Mouse (Mus musculus) heart, postnatal 4 days (tissue): ENCODE measurements around the gene Hbb-y. TPM values are rescaled to one million over a fixed set of nuclear protein-coding genes. Genes with fewer than 3 reads are reported as not detected.
"Not testable (repeated sequence)": the region's sequence is repeated elsewhere in the genome, so short reads cannot be mapped to it uniquely, and the experiment has no call there.

Source experiments
- DNase-seq: peaks from one replicate; pipeline ENCODE4 v3.0.0; 2021
- total RNA-seq, 2 experiments: library from RNA; stranded (reverse); gene quantifications; 2 replicates each; pipeline ENCODE4 v1.2.3; 2021

Gene Hbb-y
- total RNA-seq: under 1 TPM in 1 of 2 experiments, not detected in 1; 0.74 TPM

DNA sequence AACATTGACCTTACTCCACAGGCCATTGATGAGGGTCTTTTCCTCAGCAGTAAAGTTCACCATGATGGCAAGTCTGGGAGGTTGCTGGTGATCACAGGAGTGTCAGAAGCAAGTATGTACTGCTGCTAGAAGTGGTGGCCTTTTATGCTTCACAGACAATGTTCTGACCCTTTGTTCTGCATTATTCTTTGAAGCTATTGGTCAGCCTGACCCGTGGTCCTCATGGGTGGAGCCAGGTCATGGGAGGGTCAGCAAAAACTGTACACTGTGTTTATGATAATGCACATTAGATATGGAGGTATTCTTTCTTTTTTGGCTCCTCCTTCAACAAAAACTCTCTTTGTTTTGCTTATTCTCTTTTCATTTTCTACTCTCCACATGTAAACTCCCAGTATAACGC is at the start of gene Hbb-y:
TSS of gene Hbb-y (minus strand) at position 127 of the 400 bp plus-strand sequence.
- no peak for DNase-seq

GRCm38 (mm10) chr7:103894385-103894784 is 41.4 kb upstream of the Hbb-y start, which contains the start of gene Olfr64:
Olfr64 (minus strand) TSS chr7:103894485.
- DNase-seq: no peak

- DNase-seq: no peak
Measured at GRCm38 (mm10) chr7:103886152-103886551, 33.1 kb upstream of the Hbb-y start, which contains the start of gene Olfr66. Olfr66 (minus strand) TSS chr7:103886252.

GRCm38 (mm10) chr7:103877093-103877492 is 24.1 kb upstream of the Hbb-y start:
- no peak for DNase-seq

GRCm38 (mm10) chr7:103874451-103874850 is 21.4 kb upstream of the Hbb-y start:
- DNase-seq: no peak

DNA sequence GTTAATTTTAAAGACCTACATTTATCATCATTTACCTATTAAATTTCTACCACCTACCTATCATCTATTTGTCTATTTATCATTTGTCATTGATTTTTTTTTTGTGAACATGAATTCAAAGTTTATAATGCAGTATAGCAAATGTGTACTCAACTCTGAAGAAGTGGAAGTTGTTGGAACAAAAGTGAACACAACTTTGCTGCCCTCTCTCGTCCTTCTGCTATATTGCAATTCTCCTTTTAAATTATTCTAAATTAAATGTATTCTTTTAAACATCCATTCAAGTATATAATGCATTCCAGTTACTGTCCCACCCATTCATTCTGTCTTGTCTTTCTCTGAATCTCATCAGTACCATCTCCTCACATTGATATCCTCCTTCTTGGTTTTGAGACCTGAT is 20.0 kb upstream of the Hbb-y start:
- no peak for DNase-seq

DNA sequence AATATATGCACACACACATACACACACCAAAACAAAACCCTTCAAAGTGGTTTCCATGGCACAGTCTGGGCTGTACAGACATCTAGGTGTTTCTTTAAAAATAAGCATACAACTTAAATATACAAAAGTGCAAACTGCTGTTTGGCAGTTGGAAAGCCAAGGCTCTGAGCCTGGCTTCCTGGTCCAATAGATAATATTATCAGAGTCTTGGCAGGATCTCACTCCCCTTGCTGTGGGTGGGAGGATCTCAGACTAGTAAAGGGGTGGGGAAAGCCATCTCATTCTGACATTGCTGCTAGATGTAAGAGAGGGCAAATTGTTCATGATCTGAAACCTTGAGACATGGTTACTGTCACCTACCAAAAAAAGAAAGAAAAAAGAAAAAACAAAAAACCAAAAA is 17.7 kb upstream of the Hbb-y start:
- DNase-seq: no peak

GRCm38 (mm10) chr7:103865716-103866115 is 12.7 kb upstream of the Hbb-y start:
- no peak for DNase-seq

GRCm38 (mm10) chr7:103861531-103861930 is 8.5 kb upstream of the Hbb-y start:
- no peak for DNase-seq

DNA sequence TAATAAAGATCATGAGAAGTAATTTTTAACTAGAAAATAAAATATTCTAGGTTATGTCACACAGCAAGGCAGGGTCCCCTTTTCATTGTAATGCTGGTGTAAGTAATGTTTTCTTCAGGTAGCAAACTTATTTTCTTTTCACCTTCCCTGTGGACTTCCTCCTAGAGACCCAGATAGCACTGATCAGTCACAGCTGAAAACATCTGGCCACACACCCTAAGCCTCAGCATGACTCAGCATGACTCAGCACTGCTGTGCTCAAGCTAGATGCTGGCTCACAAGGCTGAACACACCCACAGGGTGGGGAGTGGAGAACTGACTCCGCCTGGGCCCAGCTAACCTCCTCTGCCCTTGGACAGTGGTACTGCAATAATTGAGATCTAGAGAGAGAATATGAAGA is 7.8 kb upstream of the Hbb-y start:
- DNase-seq: peak; percentile 31

DNA sequence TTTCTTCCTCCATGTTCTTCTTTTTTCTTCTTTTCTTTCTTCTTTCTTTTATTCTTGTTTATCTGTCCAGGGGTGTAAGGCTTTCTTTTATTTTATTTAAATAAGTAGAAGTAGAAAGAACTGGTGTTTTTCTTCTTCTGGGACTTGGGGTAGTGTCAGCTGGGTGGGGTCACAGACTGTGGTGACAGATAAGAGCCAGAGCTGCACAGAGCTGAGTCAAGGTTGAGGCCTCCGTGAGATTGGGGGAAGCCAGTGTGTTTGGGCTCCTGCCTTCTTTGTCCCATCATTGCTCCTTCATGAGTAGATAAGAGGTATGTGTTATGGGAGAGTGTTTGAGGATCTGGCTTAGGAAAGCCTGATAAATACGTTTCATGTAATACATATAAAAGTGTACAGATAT is 6.1 kb upstream of the Hbb-y start:
- no peak for DNase-seq

DNA sequence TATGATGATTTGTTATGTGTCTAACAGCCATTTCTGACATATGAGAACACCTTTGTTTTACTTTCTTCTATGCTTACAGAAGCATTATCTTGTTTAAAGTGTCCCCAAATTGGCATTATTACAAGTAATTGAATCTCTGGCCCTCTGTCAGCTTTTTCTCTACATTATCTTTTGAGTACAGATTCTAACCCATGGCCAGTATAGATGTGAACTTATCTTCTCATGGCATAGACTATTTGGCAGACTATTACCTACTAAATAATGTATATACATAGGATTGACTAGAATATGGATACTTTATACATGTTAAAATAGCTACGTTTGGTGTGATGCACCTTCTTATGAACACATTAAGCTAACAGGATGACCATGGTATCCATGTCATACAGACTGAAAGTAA is 1.7 kb upstream of the Hbb-y start:
- DNase-seq: no peak

DNA sequence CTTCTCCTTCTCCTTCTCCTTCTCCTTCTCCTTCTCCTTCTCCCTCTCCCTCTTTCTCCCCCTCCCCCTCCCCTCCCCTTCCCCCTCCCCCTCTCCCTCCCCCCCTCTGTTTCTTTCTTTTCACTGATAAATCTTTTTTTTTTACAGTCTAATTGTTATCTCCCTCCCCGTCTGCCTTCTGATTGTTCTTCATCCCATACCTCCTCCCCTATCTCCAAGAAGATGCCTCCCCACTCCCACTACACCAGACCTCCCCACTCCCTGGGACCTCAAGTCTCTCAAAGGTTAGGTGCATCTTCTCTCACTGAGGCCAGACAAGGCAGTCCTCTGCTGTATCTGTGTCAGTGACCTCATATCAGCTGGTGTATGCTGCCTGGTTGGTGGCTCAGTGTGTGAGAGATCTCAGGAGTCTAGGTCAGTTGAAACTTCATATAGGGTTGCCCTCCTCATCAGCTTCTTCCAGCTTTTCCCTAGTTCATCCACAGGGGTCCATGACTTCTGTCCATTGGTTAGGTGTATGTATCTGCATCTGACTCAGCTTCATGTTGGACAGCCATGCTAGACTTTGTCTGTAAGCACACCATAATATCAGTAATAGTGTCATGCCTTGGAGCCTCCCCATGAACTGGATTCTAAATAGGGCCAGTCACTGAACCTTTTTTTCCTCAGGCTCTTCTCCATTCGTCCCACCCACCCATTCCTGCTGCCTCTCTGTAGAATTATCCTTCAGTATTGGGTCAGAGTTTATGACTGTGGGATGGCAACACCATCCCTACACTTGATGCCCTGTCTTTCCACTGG is 8.3 kb downstream of the Hbb-y start:
- no peak for DNase-seq

DNA sequence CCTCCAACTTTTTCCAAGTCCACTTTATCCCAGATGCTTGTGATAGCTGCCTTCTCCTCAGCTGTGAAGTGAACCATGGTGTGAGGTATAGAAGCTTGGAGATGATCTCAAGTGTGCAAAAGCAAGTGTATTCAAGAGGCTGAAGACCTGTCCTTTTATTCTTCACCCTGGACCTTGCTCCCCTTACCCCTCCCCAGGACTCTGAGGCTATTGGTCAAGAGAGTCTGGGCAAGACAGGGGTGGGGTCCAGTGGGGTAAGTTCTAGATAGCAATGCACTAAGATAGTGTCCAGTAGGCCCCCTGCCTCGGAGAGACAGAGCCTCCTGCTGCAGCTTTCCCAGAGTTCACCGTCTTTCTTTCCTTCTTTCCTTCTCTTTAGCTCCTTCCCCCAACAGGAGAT is 10.0 kb downstream of the Hbb-y start, which contains the start of gene Hbb-bh1:
TSS of gene Hbb-bh1 (minus strand) at position 131 of the 400 bp plus-strand sequence.
- DNase-seq: no peak

- DNase-seq: no peak
Measured at GRCm38 (mm10) chr7:103840268-103840667, 12.7 kb downstream of the Hbb-y start, which contains the start of gene Hbb-bh2. Hbb-bh2 (minus strand) TSS chr7:103840520.

GRCm38 (mm10) chr7:103827808-103828207 is 25.2 kb downstream of the Hbb-y start, which contains the start of gene Hbb-bs:
Hbb-bs (minus strand) TSS chr7:103828096.
- DNase-seq: no peak

DNA sequence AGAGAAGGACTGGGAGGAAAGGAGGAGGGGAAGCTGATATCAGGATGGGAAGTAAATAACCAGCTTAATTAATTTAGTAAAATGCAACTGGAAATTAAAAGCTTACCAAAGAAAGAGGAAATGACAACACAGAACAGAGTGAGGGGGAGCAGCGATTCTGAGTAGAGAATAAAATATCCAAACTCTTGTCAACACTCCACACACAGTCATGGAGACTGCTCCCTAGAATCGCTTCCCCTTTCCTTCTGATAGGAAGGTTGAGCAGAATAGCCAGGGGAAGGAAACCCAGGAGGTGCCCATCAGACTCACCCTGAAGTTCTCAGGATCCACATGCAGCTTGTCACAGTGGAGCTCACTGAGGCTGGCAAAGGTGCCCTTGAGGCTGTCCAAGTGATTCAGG is 25.9 kb downstream of the Hbb-y start:
- DNase-seq: not testable (repeated sequence)

DNA sequence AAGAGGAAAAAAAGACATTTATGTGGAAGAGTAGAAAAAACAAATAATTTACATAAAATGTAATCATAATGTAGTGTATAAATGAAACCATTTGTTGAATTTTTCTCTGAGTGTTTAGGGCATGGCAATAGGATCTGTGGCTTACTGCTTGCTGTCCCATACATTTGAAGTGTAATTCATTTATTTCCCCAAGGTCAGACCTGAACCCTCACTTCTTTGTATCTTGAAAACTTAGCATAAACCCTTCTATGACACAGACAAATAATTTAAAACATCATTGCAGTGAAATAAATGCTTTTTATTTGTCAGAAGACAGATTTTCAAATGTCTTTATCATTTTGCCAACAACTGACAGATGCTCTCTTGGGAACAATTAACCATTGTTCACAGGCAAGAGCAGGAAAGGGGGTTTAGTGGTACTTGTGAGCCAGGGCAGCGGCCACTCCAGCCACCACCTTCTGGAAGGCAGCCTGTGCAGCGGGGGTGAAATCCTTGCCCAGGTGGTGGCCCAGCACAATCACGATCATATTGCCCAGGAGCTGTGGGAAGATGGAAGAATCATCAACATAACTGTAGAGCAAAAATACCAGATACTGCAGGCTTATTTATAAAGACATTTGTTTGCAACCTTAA is 26.6 kb downstream of the Hbb-y start:
- no peak for DNase-seq

DNA sequence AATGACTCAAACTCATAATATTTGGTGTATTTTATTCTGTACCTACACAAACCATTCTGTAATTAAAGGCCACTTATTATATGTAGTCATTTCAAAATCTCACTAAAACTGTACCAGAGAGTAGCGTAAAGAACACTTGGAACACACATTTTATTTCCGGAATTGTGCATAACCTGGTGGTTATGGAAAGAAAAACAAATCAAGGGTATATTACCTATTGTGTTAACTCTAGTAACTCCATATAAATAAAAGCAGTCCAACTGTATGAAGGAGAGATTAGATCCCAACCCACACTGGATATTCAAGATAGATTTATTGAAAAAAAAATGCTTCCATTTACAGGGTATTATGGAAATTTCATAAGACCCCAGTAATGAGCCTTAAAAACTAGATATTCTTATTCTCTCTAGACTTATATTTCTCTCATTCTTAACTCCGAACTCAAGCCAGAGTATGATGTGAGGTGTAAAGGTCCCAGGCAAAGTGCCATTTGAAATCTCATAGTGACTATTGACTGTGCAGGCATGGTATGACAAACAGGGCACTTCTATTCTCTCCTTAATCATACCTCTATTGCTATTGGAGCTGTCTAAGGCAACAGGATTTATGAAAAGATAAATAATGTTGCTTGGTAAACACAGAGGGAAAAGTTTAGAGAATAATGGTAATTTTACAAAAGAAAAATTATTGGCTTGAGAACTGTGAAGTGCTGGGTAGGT is 27.3 kb downstream of the Hbb-y start:
- DNase-seq: no peak

DNA sequence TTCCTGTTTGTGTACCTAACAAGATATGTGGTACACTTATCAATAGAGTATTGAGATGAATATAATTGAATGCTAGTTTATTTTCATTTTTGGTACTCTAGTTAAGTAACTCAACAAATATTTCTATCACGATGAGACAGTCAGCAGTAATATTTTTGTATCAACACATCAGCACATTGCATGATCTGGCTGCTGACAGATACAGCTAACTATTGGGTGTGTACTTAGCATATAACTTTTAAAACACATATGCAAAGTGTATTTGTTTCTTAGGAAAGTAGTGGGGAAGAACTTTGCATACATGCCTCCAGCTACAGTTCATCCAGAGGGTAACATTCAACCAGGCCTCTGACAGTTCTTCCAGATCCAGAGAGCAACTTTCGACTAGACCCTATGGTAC is 28.4 kb downstream of the Hbb-y start:
- no peak for DNase-seq

- not testable (repeated sequence) for DNase-seq
Measured at GRCm38 (mm10) chr7:103815085-103815484, 37.9 kb downstream of the Hbb-y start.

GRCm38 (mm10) chr7:103813766-103814165 is 39.2 kb downstream of the Hbb-y start, which contains the start of gene Hbb-bt:
Hbb-bt (minus strand) TSS chr7:103813996.
- no peak for DNase-seq

DNA sequence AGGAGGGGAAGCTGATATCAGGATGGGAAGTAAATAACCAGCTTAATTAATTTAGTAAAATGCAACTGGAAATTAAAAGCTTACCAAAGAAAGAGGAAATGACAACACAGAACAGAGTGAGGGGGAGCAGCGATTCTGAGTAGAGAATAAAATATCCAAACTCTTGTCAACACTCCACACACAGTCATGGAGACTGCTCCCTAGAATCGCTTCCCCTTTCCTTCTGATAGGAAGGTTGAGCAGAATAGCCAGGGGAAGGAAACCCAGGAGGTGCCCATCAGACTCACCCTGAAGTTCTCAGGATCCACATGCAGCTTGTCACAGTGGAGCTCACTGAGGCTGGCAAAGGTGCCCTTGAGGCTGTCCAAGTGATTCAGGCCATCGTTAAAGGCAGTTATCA is 39.9 kb downstream of the Hbb-y start:
- DNase-seq: not testable (repeated sequence)
